Mouse (Mus musculus) adrenal gland, postnatal 10 days (tissue): ENCODE results near the gene Apol9b. TPM values are rescaled to one million over a fixed set of nuclear protein-coding genes. Genes with fewer than 3 reads are reported as not detected.
A peak's percentile ranks its signal among the peaks of the same experiment; 100 is the strongest.
"Not testable (repeated sequence)": the region's sequence is repeated elsewhere in the genome, so short reads cannot be mapped to it uniquely, and the experiment has no call there.

ENCODE experiments used
- DNase-seq: peaks from one replicate; pipeline ENCODE4 v3.0.0; 2021; ENCODE audit warnings: mixed read lengths
- long read RNA-seq, 2 experiments: library from polyadenylated mRNA; stranded (forward); transcript quantifications; one replicate each; pipeline ENCODE4 v2.0.0; 2021
- total RNA-seq, 2 experiments: library from RNA; stranded (reverse); gene quantifications; 2 replicates each; pipeline ENCODE4 v1.2.3; 2021

Gene Apol9b
- total RNA-seq, result under 1 TPM; 0.30 to 0.42 TPM
- long read RNA-seq, experiment 1, result 0 reads
- long read RNA-seq, experiment 2, result 0 reads

- DNase-seq, result not testable (repeated sequence)
These were observed at the start of gene Apol9b for GRCm38 (mm10) chr15:77728739-77729138. Gene Apol9b, plus strand, starts transcription at chr15:77729039.

DNA sequence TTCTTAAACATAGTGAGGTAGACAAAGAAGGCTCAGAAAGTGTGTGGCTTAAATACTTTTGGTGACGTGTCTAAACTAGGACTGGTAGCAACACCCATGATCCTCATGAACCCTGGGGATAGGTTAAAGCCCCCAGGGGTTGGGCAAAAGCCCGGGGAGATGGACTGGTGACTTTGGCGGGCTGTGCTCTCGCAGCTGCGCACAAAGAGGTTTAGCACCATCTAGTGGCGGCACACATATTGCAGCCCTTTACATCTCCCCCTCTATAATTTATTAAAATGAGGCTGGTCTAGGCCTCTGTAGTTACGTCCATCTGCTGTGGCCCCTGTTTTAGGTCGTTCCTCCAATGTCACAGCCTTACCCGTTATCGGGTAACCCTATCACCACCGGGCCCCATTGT lies 44.9 kb upstream of the Apol9b start:
- DNase-seq, result peak; percentile 59

- DNase-seq, result not testable (repeated sequence)
These were observed 37.1 kb upstream of the Apol9b start for GRCm38 (mm10) chr15:77691532-77692311.

GRCm38 (mm10) chr15:77694687-77695295 lies 34.0 kb upstream of the Apol9b start:
- peak; percentile 33 for DNase-seq

DNA sequence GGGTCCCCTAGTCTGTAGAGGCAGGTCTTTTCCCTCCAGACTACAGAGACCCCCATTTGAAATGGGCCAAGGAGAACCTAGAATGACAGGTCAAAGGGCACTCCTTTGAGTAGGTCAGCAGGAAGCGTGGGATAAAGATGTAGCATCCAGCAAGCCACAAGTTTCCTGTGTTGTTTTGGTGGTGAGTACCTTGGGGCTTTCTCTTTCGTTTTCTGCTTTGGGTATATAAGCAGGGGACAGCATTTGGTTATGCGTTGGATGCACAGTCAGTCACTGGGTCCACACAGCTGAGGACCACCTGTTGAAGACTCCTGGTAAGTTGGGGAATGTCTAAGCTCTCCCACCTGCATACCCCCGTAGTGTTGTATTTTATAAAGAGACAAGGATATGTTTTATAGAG lies 30.2 kb upstream of the Apol9b start, which contains the start of gene Apol7e:
Gene Apol7e, plus strand, starts transcription at position 202 of the 400 bp plus-strand sequence.
- not testable (repeated sequence) for DNase-seq

- DNase-seq, result not testable (repeated sequence)
These were observed 23.5 kb upstream of the Apol9b start for GRCm38 (mm10) chr15:77705306-77705705.

DNA sequence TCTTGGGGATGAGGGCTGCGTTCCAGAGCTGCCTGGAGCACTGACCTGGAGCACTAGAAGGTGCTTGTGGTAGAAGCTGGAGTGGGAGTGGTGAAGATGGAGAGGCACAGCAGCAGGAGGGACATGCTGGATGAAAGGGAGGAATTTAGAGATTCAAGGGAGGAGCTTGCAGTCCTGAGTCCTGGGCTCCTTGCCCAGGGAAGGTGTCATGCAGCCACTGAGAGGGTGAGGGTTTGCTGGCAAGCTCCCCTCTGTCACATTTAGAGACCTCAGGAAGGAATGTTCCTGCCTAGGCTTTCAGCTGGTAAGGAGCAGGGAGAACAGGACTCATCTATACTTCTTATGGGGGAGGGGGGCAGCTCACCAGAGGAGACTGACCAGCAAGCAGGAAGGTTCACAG lies 19.9 kb upstream of the Apol9b start:
- DNase-seq, result not testable (repeated sequence)

GRCm38 (mm10) chr15:77718240-77718639 lies 10.6 kb upstream of the Apol9b start:
- DNase-seq, result not testable (repeated sequence)

DNA sequence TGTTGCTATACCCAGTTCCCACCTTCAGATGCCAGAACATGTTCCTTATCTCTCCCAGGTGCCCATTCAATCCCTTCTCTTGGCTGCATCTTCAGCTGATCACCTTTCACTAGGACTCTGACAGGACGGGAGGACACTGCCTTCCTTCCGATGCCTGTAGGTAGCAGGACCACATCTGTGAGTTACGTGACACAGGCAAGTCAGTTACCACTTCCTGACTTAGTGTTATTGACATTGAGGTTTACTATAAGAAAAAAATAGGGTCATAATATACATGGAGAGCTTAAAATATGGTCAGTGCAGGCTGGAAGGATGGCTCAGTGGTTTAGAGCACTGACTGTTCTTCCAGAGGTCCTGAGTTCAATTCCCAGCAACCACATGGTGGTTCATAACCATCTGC lies 7.3 kb upstream of the Apol9b start:
- not testable (repeated sequence) for DNase-seq

DNA sequence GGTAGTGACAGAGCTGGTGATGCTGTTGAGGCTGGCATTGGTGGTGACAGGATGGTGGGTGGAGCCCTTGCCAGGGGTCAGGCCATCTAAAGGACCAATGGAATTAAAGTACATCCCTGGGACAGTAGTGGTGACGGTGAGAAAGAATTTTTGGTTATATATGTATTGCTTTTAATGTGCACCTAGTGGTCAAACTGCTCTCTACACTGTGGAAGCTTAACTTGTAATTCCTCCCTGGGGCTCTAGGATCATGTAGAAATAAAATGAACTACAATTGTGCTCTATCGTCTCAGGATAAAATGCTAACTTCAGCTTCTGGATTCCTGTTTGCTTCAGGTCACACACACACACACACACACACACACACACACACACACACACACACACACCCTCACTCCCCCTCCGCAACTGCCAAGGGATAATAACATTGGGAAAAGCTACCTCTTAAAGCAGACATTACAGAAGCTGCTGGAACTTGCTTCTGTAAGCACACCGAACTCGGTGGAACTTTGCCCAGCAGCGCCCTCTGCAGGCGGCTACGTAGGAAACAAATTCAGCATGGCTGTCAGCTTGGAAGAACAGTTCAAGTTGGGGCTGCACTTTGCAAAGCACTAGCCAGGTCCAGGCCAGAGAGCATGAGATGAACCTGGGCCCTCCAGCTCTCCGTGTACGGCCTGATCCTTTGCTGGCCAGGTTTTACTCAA lies 4.5 kb upstream of the Apol9b start:
- not testable (repeated sequence) for DNase-seq

DNA sequence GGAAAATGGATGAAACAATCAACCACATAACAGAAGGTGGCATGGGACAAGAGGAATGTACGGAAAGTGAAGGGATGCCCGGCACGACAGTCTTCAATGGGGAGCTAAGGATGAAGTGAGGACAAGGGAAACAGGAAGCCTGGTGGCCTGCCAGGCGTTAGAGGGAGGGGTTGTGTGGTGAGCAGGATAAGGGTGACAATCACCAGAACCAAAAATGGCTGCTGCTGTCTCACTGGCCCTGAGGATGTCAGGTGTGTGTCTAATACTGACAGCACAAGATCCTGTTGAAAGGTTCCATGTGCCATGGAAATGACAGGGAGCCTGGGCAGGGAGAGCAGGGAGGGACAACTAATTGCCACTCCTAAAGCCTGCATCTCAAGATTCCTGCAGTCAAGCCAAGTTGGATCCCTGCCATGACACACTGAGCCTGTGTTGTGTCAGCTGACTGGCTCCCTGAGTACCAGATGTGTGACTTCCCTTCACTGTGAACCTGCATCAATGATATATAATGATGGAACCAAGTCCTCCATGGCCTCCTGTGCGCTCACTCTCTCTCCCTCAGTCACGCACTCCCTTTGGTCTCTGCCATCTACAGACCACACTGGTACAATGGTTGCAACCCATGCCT lies 3.3 kb upstream of the Apol9b start:
- DNase-seq, result not testable (repeated sequence)

- not testable (repeated sequence) for DNase-seq
These were observed 1.7 kb upstream of the Apol9b start for GRCm38 (mm10) chr15:77727139-77727538.

- not testable (repeated sequence) for DNase-seq
These were observed 1.1 kb upstream of the Apol9b start for GRCm38 (mm10) chr15:77727745-77728144.

DNA sequence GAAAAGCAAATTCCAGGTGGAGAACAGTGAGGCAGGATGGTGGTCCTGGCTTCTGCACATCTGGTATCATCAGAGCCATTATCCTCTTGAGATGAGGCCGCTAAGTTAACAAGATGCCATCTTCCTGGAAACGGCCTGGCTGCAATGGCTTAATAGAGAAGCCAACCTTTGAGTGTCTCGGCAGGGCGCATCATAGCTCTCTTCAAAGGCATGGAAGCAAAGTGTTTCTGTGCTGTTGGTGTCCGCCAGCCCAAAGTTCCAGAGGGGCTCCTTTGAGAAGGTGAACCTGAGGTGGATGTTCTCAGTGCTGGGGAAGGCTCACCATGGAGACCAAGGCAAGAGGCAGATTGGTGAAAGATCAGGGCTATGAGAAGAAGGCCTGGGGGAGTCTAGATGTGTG lies 2.8 kb downstream of the Apol9b start:
- no peak for DNase-seq

DNA sequence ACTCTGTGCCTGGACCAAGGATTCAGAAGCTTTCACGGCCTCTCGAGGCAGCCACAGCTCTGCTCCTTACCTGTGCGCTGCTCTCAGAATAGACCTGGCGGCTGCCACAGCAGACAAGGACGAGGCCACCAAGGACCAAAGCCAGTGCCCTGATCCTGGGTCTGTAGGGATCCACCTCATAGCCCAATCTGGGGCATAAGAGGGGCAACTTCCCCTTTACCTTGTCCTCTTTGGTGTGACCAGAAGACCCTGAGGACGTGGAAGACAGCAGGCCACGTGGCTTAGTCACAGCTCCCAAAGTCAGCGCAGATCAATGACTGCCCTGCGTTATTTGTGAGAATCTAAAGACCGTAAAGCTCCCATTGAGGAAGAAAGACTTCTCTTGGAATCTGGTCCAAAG lies 4.0 kb downstream of the Apol9b start:
- DNase-seq, result not testable (repeated sequence)

DNA sequence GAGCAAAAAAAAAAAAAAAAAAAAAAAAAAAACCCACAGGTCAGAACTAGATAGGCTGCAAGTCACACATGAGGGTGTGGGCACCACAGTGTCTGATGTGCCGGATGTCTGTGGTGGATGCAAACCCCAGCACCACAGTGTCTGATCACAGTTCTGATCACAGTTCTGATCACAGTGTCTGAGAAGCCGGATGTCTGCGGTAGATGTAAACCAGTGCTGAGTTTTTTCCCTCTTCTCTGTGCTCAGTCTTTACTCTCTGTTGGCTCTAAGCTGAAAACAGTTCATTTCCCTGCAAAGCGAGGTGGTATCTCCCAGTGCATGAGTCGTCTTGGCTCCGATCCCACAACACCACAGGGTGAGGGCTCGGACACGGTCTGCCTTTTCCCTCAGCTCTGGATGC lies 4.5 kb downstream of the Apol9b start:
- not testable (repeated sequence) for DNase-seq

GRCm38 (mm10) chr15:77733903-77734302 lies 5.1 kb downstream of the Apol9b start:
- DNase-seq, result not testable (repeated sequence)

DNA sequence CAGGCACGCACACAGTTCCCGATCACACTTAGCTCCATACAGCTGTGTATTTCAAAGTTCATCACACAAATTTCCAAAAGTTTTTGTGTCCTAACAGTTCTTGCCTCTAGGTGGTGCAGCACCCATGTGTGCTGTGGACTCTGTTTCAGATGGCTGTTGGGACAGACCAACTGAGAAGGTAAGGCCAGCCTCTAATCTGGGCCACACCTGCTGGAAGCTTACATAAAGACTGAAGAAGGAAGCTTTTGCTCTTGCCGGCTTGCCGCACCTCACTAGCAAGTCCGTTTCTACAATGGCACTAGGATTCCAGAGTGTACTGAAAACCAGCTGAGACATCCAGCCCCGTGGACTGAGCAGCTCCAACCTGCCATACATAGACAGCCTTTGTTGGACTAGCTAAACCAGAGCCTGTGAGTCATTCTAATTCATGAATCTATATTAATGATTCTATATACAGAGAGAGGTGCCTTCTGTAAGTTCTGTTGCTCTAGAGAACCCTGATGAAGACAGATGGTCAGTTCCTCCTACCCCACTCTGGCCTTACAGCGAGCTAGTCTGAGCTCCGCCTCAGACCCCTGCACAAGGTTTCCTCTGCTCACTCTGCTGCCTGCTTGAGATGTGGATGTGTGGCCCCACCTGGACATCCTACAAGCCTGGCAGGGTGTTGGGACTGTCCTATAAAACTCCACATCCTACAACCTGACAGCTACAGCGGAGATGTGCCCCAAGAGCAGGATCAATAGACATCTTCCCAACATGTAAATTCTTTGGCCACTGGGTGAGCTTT lies 11.9 kb downstream of the Apol9b start:
- DNase-seq, result no peak

DNA sequence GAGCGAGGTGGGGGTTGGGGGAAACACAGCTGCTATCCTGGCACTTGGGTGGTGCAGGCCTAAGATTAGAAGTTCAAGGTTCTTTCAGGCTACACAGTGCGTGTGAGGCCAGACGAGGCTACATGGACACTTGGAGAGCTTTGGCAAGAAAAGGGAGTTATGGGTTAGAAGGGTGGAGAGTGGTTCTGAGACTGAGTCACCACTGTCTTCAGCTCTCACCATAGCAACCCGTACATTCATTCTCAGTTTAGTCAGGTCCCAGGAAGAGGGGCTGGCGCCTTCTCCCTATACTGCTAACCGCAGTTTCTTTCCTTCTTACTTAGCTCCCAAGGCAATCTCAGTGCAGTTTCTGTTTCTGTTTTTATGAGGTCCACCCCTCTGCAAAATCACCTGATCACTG lies 12.7 kb downstream of the Apol9b start:
- not testable (repeated sequence) for DNase-seq

DNA sequence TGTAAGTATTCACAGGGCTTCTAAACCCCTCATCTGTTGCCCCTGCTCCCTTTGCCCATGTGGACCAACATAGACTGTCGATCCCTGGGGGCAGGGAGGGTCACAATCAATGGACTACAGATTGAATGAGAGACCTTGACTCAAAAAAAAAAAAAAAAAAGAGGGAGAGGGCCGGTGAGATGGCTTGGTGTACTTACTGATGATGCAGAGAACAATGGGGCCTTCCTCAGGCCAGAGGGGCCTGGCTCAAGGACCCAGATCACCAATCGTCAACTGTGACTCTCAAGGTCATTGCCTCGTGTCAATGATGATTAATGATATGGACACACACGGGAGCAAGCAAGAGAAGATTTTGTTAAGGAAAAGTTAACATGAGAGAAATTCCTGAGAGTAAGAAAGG lies 15.8 kb downstream of the Apol9b start:
- no peak for DNase-seq

GRCm38 (mm10) chr15:77745081-77745480 lies 16.2 kb downstream of the Apol9b start:
- DNase-seq, result no peak

DNA sequence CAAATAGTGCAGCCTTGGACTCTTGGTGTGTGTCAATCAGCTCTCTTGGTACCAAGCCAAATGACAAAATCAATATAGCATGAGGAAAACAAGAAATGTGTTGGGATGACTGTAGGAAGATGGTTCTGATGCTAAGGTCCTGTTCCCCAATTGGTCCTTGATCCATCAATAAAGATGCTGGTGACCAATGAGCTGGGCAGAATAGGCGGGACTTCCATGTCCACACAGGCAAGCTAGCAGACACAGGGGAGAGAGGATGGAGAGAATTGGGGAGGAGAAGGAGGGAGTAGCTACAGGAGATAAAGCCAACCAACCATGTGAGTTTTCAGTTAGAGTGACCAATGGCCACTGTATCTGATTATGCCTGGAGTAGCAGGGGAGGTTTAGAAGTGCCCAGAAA lies 17.5 kb downstream of the Apol9b start:
- no peak for DNase-seq
